Mouse (Mus musculus): ENCODE measurements around the gene Ssr4.

Ssr4 gene

GRCm38 (mm10) chrX:73815072-73815471, 28.2 kb downstream of the Ssr4 start:
- DNase-seq (ENCODE audit: low read depth): no peak

GRCm38 (mm10) chrX:73816596-73817314, 29.9 kb downstream of the Ssr4 start:
- DNase-seq (ENCODE audit: low read depth): peak; percentile 73

GRCm38 (mm10) chrX:73823747-73824146, 36.9 kb downstream of the Ssr4 start:
- DNase-seq (ENCODE audit: low read depth): no peak

GRCm38 (mm10) chrX:73824185-73825151, 37.6 kb downstream of the Ssr4 start, which contains the start of gene Pdzd4:
Gene Pdzd4, minus strand, starts transcription at chrX:73824969.
- no peak for DNase-seq (ENCODE audit: low read depth)

GRCm38 (mm10) chrX:73835731-73836130, 48.9 kb downstream of the Ssr4 start:
- no peak for DNase-seq (ENCODE audit: low read depth)

- no peak for DNase-seq (ENCODE audit: low read depth)
Observed at GRCm38 (mm10) chrX:73836691-73837090, 49.9 kb downstream of the Ssr4 start.

Data from 416B (cell line).